Mouse (Mus musculus): Measurements from ENCODE around the gene Bpifc. TPM values are rescaled to one million over a fixed set of nuclear protein-coding genes. Genes with fewer than 3 reads are reported as not detected.
"Not testable (repeated sequence)": the region's sequence is repeated elsewhere in the genome, so short reads cannot be mapped to it uniquely, and the experiment has no call there.

The Bpifc gene
- total RNA-seq (2021): under 1 TPM in 1 of 2 experiments, not detected in 1; 0.12 TPM

GRCm38 (mm10) chr10:86011781-86012180 is at the start of gene Bpifc:
Gene Bpifc (minus strand): TSS chr10:86011895.
- DNase-seq: no peak

DNA sequence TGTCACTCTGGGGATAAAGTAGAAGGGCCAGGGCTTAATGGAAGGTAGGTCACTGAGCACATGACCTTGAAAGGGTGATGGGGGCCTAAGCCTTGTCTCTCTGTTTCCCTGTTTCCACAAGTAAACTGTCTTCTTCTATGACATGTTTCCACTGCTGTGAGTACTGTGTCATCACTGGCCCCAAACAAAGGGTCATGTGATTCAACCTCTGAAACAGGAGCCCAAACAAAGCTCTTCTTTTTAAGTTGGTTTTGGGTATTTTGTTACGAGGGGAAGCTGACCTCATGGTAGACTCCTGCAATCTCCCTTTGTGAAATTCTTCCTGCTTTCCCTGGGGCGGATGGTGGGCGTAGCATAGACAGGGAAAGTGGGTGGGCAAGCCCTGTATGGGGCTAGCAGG is 48.6 kb upstream of the Bpifc start:
- DNase-seq: no peak

DNA sequence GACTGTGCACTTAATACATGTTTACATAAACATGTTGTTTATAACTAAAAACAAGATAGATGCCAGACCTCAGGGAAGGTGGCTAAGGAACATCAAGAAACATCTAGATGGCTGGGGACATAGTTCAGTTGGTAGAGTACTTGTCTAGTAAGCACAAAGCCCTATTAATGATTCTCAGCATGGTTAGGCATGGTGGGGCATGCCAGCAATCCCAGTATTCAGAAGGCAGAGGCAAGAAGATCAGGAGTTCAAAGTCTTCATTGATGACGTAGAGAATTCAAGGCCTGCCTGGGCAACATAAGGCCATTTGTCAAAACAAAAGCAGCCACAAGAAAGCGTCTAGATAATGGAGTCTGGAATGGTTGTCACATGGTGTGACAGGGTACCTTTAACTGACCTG is 46.0 kb upstream of the Bpifc start:
- DNase-seq: no peak

GRCm38 (mm10) chr10:86057286-86057685 is 45.6 kb upstream of the Bpifc start:
- DNase-seq: no peak

GRCm38 (mm10) chr10:86056297-86056903 is 44.7 kb upstream of the Bpifc start:
- DNase-seq: no peak

GRCm38 (mm10) chr10:86052818-86053522 is 41.3 kb upstream of the Bpifc start:
- no peak for DNase-seq

GRCm38 (mm10) chr10:86050522-86050921 is 38.8 kb upstream of the Bpifc start:
- DNase-seq: no peak

DNA sequence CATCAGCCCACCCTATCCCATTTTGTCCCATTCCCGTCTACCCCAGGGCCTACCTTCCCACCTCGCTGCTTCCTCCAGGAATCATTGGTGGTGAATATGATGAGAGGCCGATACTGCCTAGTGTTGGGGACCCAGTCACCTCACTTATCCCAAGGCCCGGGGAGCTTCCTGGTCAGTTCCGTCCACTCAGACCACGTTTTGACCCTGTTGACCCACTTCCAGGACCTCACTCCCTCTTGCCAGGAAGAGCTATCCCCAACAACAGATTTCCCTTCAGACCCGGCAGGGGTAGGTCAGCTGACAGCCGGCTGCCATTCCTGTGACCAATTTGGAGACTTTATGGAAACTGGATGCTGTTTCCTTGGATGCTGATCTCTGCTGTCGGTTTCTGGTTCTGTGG is 36.1 kb upstream of the Bpifc start:
- no peak for DNase-seq

- no peak for DNase-seq
Observed at GRCm38 (mm10) chr10:86046371-86046770, 34.7 kb upstream of the Bpifc start.

- no peak for DNase-seq
Observed at GRCm38 (mm10) chr10:86044066-86044465, 32.4 kb upstream of the Bpifc start.

GRCm38 (mm10) chr10:86043651-86044050 is 32.0 kb upstream of the Bpifc start:
- DNase-seq: no peak

GRCm38 (mm10) chr10:86034007-86034728 is 22.5 kb upstream of the Bpifc start:
- no peak for DNase-seq

DNA sequence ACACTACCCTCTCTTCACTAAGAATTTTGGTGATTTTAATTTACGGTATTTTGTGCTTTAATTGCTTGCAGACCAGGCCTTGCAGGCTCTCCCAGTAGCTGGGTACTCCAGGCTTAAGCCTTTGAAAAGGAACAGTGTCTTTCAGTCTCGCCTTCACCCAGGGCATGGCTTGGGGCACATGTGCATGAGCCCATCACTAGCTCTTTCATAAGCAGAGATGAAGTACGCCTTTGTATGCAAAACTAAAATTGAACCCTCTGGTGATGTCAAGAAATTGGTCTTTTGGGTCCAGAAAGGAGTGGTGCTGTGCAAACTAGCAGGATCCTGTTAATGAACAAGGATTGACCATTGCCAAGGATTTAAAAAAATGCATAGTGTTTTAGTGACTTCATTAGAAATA is 20.8 kb upstream of the Bpifc start:
- DNase-seq: no peak

DNA sequence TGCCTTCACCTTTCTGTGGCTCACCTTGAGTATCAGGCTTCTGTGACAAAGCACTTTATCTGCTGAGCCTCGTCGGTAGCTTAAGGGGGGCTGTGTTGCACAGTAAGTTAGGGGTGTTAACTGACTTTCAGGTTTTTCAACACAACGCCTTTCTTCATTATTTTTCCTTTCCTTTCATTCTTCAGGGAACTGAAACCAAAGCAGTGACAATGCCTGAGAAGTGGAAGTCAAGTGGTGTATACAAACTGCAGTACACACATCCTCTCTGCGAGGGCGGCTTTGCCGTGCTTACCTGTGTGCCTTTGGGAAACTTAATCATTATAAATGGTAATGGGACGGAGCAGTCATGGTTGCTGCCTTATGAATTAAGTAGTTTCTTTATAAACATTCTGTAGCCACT is 19.0 kb upstream of the Bpifc start:
- DNase-seq: no peak

- DNase-seq: not testable (repeated sequence)
Observed at GRCm38 (mm10) chr10:86026807-86027206, 15.1 kb upstream of the Bpifc start.

GRCm38 (mm10) chr10:86026354-86026753 is 14.7 kb upstream of the Bpifc start:
- DNase-seq: no peak

DNA sequence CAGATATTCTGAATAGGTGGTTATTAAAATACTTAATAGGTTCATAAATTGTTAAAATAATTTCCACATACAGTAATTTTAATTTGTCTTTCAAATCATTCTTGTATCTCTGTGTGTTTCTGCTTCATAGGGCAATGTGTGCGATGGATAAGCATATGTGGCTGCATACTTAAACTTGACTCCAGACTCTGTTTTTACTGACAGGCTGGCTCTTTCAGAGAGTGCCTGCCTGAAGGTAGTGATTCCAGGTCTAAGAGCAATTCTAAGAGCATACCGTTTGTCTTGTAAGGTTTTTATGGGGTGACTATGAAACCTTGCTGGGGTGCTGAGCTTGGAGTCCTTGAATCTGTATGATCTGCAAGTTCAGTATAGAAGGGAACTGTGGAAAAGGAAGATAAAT is 14.2 kb upstream of the Bpifc start:
- no peak for DNase-seq

DNA sequence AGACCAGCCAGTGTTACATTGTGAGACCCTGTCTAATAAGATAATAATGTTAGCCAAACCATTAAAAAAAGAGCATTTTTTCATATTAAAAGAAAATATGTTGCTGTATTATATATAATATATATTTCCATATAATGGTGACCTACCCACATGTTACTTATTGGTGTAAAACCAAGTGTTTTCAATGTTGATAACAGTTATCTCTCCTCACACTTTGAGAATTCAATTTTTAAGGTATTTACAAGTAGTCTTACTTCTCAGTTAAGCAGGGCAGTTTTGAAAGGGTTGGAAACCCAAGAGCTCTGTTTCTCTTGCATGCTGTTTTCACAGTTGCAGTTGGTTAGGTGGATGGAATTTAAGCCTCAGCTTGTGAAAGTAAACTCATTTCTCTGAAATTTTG is 11.5 kb upstream of the Bpifc start:
- DNase-seq: no peak

- DNase-seq: no peak
Observed at GRCm38 (mm10) chr10:86022474-86022816, 10.8 kb upstream of the Bpifc start.

DNA sequence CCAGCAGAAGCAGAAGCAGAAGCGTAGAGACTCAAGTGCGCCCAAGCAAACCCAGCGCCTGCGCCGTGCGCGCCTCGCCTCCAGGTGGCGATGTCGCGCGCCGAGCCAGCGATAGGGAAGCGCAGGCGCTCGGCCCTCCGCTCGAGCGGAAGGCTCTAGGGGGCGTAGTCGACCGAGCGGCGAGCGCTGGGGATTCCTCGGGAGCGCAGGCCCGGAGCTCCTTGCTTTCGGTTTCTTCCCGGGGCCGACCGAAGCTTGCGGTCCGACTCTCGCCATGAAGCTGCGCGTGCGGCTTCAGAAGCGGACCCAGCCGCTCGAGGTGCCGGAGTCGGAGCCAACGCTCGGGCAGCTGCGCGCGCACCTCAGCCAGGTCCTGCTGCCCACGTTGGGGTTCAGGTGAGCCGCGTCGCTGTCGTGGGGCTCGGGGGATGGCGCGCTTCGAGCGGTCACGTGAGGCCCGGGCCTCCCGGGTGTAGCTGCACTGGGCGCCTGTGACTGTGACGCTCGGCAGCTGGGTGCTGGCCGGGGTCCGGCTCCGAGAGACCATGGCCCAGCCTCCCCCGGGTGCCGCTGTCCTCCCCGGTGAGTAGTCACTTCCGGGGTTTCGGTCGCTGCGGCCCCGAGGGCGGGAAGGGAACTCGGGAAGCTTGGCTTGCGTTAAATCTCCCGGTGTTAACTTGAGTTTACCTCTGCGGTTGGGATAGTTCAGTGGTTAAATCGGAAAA is 10.2 kb upstream of the Bpifc start, which contains the start of gene Fbxo7:
Gene Fbxo7, plus strand, starts transcription at position 224 of the 725 bp plus-strand sequence.
- peak; percentile 84 to 86 for DNase-seq

DNA sequence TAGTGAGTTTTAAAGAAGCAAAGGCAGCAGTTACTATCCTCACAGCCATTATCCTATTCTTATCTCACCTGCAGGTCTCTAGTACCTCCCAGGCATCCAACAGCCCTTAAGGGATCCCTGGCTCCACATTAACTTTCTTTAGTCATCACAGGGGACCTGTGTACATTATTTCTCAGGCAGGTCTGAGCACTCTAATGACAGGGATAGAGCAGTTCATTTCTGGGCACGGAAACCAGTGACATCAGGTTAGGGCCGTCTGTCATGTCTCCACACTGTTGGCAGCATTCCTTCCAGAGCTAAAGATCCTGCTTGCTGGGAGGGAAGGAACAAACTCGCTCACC is 9.7 kb upstream of the Bpifc start:
- no peak for DNase-seq

GRCm38 (mm10) chr10:86018813-86019212 is 7.1 kb upstream of the Bpifc start:
- no peak for DNase-seq

DNA sequence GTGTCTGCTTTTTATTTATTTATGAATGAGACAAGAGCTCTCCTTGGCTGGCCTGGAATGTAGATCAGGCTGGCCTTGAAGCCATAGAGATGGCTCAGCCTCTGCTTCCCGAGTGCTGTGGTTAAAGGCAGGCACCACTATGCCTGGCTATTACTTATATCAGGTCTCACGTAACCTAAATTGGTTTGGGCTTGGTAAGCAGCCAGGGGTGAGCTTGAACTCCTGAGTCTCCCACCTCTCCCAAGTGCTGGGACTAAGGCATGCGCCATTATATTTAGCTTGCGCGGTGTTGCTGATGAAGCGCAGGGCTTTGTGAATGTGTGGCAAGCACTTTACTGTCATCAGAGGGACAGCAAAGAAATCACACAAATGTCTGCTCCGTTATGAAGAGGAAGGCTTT is 6.1 kb upstream of the Bpifc start:
- no peak for DNase-seq
